In the genomic region with DNA sequence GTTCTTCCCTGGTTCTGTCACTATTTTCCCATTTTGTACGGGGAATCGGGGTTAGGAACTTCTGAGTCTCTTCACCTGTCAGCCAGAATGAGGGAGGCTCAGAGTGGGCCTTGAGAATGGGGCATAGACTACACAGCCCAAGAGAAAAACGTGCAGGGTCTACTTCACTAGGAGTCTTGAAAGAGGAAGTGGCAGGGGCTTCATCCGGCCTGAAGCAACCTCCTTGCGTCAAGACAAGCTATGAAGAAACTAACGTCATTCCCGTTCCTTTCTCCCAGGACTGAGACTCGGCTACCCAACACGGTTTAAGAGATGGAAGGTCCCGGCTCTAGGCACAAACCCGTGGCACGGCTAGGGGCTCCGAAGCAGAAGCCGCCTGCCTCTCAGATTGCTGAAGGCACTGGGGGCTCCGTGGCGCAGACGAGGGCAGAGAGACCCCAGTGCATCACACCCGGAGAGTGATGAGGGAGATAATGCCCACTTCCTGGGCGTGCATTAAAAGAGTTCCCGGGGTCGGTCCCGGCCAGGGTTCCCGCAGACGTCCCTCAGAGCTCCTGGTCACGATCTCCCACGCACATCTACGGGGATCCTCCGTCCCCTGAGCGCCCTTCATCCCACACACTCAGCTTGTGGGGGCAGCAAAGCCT, we compare ENCODE assay signal across 8 mouse cellular contexts. TPM values are rescaled to one million over a fixed set of nuclear protein-coding genes. Genes with fewer than 3 reads are reported as not detected.
DNase-seq lines count a peak whose midpoint lies in the region; ATAC-seq and TF ChIP-seq lines count a peak whose summit lies in the region.

No protein-coding gene starts in this region.

- ATAC-seq in heart, embryonic 14.5 days (ENCODE audit: insufficient number of reproducible peaks, insufficient read depth, low FRiP score, low read depth) = peak; percentile 3; the same call in 1 of the 2 replicates
- peak; percentile 50 for ATAC-seq in liver, embryonic 13.5 days (ENCODE audit: low read depth)
- peak; percentile 49 for ATAC-seq in neural tube, embryonic 12.5 days (ENCODE audit: low FRiP score, low read depth)

- H3K27me3 ChIP-seq in heart, embryonic 14.5 days (ENCODE audit: control insufficient read depth, insufficient read depth, low read length) = no peaks in the 10 kb centered on the region
- no peaks in the 10 kb centered on the region for H3K27me3 ChIP-seq in liver, embryonic 13.5 days
- H3K27me3 ChIP-seq in neural tube, embryonic 12.5 days (replicated peaks) = no peaks in the 10 kb centered on the region

- TF ChIP-seq POLR2A in brain, embryonic 14.5 days (IDR thresholded peaks at IDR 0.05; ENCODE audit: borderline replicate concordance, extremely low read depth, insufficient read depth, insufficient read length, poor library complexity, severe bottlenecking) = no peak

- H3K4me3 ChIP-seq in heart, embryonic 14.5 days (ENCODE audit: control insufficient read depth in 1 of 2, insufficient read depth in 1 of 2, low read depth in 1 of 2, low read length in 2 of 2) = peak overlapping the region; percentile 88 to 93
- peak overlapping the region; percentile 84 for H3K4me3 ChIP-seq in liver, embryonic 13.5 days (replicated peaks)
- peak overlapping the region; percentile 78 for H3K4me3 ChIP-seq in neural tube, embryonic 12.5 days

- H3K9me3 ChIP-seq in heart, embryonic 14.5 days (ENCODE audit: control insufficient read depth, low read length) = no peaks in the 10 kb centered on the region
- H3K9me3 ChIP-seq in liver, embryonic 13.5 days (replicated peaks) = no peaks in the 10 kb centered on the region
- H3K9me3 ChIP-seq in neural tube, embryonic 12.5 days = no peaks in the 10 kb centered on the region

- peak overlapping the region; percentile 84 for H3K4me2 ChIP-seq in heart, embryonic 14.5 days (ENCODE audit: low read length)
- peak overlapping the region; percentile 87 for H3K4me2 ChIP-seq in liver, embryonic 13.5 days
- H3K4me2 ChIP-seq in neural tube, embryonic 12.5 days (replicated peaks) = peak overlapping the region; percentile 82

- DNase-seq in layer of hippocampus, adult 11-12 months (ENCODE audit: low spot score) = peak; percentile 8
- no peak for DNase-seq in layer of hippocampus, adult 9-10 months (ENCODE audit: low spot score)
- peak; percentile 65 for DNase-seq in brain, embryonic 14.5 days (ENCODE audit: low read depth)
- DNase-seq in liver, embryonic 13.5 days = peak; percentile 19
- no peak for DNase-seq in cerebellum, adult 11 months
- DNase-seq in urinary bladder, postnatal 10 days (ENCODE audit: low spot score) = no peak

- peaks cover 9 to 44% of the 10 kb centered on the region in 2 experiments for H3K4me1 ChIP-seq in heart, embryonic 14.5 days (ENCODE audit: control insufficient read depth in 2 of 2, insufficient read depth in 2 of 2, low read length in 2 of 2)
- H3K4me1 ChIP-seq in liver, embryonic 13.5 days (replicated peaks) = peaks cover 28% of the 10 kb centered on the region
- H3K4me1 ChIP-seq in neural tube, embryonic 12.5 days = peaks cover 28% of the 10 kb centered on the region

- WGBS in heart, embryonic 14.5 days = under 1% methylated on average over 29 of the region's 29 CpGs
- under 1% methylated on average over 29 of the region's 29 CpGs for WGBS in liver, embryonic 13.5 days (ENCODE audit: insufficient replicate concordance)
- WGBS in neural tube, embryonic 12.5 days = 1% methylated on average over 29 of the region's 29 CpGs

- H3K36me3 ChIP-seq in heart, embryonic 14.5 days (ENCODE audit: control insufficient read depth, insufficient read depth, low read length) = no peaks in the 10 kb centered on the region
- H3K36me3 ChIP-seq in liver, embryonic 13.5 days = no peaks in the 10 kb centered on the region
- no peaks in the 10 kb centered on the region for H3K36me3 ChIP-seq in neural tube, embryonic 12.5 days

- H3K27ac ChIP-seq in heart, embryonic 14.5 days (replicated peaks in 1 of 2; ENCODE audit: control insufficient read depth in 1 of 2, insufficient read depth in 1 of 2, low read depth in 2 of 2, low read length in 2 of 2) = peak overlapping the region; percentile 95 to 98
- H3K27ac ChIP-seq in liver, embryonic 13.5 days = peak overlapping the region; percentile 80
- peak overlapping the region; percentile 43; the same call in 1 of the 2 replicates for H3K27ac ChIP-seq in neural tube, embryonic 12.5 days

- peak overlapping the region; percentile 97 for H3K9ac ChIP-seq in heart, embryonic 14.5 days (ENCODE audit: low read length)
- peak overlapping the region; percentile 90 for H3K9ac ChIP-seq in liver, embryonic 13.5 days
- H3K9ac ChIP-seq in neural tube, embryonic 12.5 days = peak overlapping the region; percentile 82

- TF ChIP-seq CTCF in brain, embryonic 14.5 days (IDR thresholded peaks at IDR 0.05; ENCODE audit: borderline replicate concordance, extremely low read depth, insufficient read depth, insufficient read length) = no peak

RNA-seq across cellular contexts. Expression of a gene that starts 0.5 kb away (rescaled TPM):
- 1.00 and 2.6 TPM in 2 replicates for polyA plus RNA-seq in brain, embryonic 14.5 days (2012; rRNA removed)
- 0.16 TPM in 2 replicates for polyA plus RNA-seq in heart, embryonic 14.5 days (2014; fragmentation: Nextera tagmentation; extraction: Ambion mirVana)
- 0.03 TPM in 1 of 2 replicates, not detected in the other for polyA plus RNA-seq in liver, embryonic 13.5 days (2015; fragmentation: Nextera tagmentation; extraction: Ambion mirVana)
- 0.04 and 0.18 TPM in 2 replicates for polyA plus RNA-seq in neural tube, embryonic 12.5 days (2016; fragmentation: Nextera tagmentation; extraction: Ambion mirVana)

RNA-seq across cellular contexts. Expression of a gene that starts 0.5 kb away (rescaled TPM):
- polyA plus RNA-seq in brain, embryonic 14.5 days (2012; rRNA removed) = 6.1 and 6.2 TPM in 2 replicates
- 15.8 and 16.4 TPM in 2 replicates for polyA plus RNA-seq in heart, embryonic 14.5 days (2014; fragmentation: Nextera tagmentation; extraction: Ambion mirVana)
- 3.8 and 3.9 TPM in 2 replicates for polyA plus RNA-seq in liver, embryonic 13.5 days (2015; fragmentation: Nextera tagmentation; extraction: Ambion mirVana)
- polyA plus RNA-seq in neural tube, embryonic 12.5 days (2016; fragmentation: Nextera tagmentation; extraction: Ambion mirVana) = 15.4 and 16.4 TPM in 2 replicates

RNA-seq across cellular contexts. Expression of a gene that starts 18.9 kb away (rescaled TPM):
- polyA plus RNA-seq in brain, embryonic 14.5 days (2012; rRNA removed) = 0.15 and 0.62 TPM in 2 replicates
- 0.08 and 0.12 TPM in 2 replicates for polyA plus RNA-seq in heart, embryonic 14.5 days (2014; fragmentation: Nextera tagmentation; extraction: Ambion mirVana)
- polyA plus RNA-seq in liver, embryonic 13.5 days (2015; fragmentation: Nextera tagmentation; extraction: Ambion mirVana) = not detected in 2 replicates
- 0.20 and 0.33 TPM in 2 replicates for polyA plus RNA-seq in neural tube, embryonic 12.5 days (2016; fragmentation: Nextera tagmentation; extraction: Ambion mirVana)

RNA-seq across cellular contexts. Expression of a gene that starts 53.2 kb away (rescaled TPM):
- 0.88 and 1.1 TPM in 2 replicates for polyA plus RNA-seq in brain, embryonic 14.5 days (2012; rRNA removed)
- 1.5 and 2.3 TPM in 2 replicates for polyA plus RNA-seq in heart, embryonic 14.5 days (2014; fragmentation: Nextera tagmentation; extraction: Ambion mirVana)
- polyA plus RNA-seq in liver, embryonic 13.5 days (2015; fragmentation: Nextera tagmentation; extraction: Ambion mirVana) = 0.16 and 0.22 TPM in 2 replicates
- polyA plus RNA-seq in neural tube, embryonic 12.5 days (2016; fragmentation: Nextera tagmentation; extraction: Ambion mirVana) = 0.73 and 0.98 TPM in 2 replicates

Comparison
In these comparisons a context has a peak if more than half of its experiments do, and no peak if none do; other contexts are left out.
1. DNase-seq: peak in layer of hippocampus, adult 11-12 months (single experiment), brain, embryonic 14.5 days (single experiment) and liver, embryonic 13.5 days (single experiment); none in layer of hippocampus, adult 9-10 months (single experiment), cerebellum, adult 11 months (single experiment) and urinary bladder, postnatal 10 days (single experiment).
2. H3K27ac ChIP-seq: peak in every context shown above with its lines; median percentile 96 in heart, embryonic 14.5 days; 80 in liver, embryonic 13.5 days; 43 in neural tube, embryonic 12.5 days.
3. Peak in every context shown above with its lines, with median percentiles within 50 percentile points of each other: ATAC-seq, H3K4me2 ChIP-seq, H3K4me3 ChIP-seq and H3K9ac ChIP-seq.